21 mouse cellular contexts compared by ENCODE assay signal in the genomic region with DNA sequence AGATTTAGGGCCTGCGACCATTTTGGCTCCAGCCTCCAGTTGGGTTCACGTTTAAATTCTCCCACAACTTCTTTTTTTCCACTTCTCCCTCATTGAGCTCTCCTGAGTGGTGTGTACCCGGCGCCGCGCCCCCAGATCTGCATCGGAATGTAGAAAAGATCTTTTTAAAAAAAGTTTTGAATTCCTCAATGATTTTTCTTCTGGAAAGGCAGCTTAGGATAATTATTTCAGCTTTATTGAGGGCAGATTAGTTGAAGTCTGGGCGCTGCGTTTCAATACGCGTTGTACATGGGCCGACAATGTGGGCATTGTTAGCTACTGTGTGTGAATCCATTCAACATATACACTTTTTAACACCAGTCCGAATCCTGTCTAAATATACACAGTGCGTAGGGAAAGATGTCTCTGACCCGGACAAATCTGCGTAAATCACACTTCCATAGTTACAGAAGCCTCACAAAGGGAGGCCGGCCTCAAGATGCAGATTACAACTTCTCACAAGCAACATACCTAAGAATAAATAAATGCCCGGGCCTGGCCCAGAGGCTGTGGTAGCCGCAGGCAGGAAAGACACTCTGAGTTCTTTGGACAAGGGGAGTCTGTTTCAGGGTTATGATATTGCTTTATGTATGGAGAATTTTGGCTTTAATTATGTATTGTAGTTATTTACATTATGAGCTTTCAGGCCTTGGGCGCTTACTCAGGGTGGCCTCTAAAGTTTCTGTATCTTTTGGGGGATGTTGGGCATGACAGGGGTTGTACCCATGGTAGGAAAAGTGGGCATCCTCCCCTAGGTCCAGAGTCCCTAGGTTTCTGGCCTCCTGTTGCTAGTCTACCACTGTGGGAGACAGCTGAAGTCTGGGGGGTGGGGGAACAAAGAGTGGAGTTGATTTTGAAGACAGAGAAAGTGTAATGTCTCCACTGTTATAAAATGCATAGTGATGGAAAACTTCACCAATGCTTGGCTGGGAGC. TPM values are rescaled to one million over a fixed set of nuclear protein-coding genes. Genes with fewer than 3 reads are reported as not detected.
DNase-seq lines count a peak whose midpoint lies in the region; ATAC-seq and TF ChIP-seq lines count a peak whose summit lies in the region.
"Had no signal": no experiment of that assay in that cellular context is flagged by ENCODE, and none has a peak within 500 bp of the region (broad histone marks: within the 10 kb centered on the region; RNA-seq: fewer than 3 reads in every experiment).

No protein-coding gene starts in this region.

- H3K4me3 ChIP-seq in intestine, embryonic 14.5 days (ENCODE audit: low read depth, low read length), result no peak overlapping the region
- no peak overlapping the region for H3K4me3 ChIP-seq in intestine, postnatal 0 days (ENCODE audit: low read depth, low read length)
- H3K4me3 ChIP-seq in embryonic facial prominence, embryonic 14.5 days (ENCODE audit: low read depth, low read length), result peak overlapping the region; percentile 38; the same call in 1 of the 2 replicates
- peak overlapping the region; percentile 40 for H3K4me3 ChIP-seq in forebrain, embryonic 16.5 days (replicated peaks; ENCODE audit: low read length)
- H3K4me3 ChIP-seq in midbrain, postnatal 0 days (ENCODE audit: low read depth, low read length), result peak overlapping the region; percentile 6; the same call in 1 of the 2 replicates
- H3K4me3 ChIP-seq: intestine, embryonic 15.5 days; liver, embryonic 12.5 days; lung, embryonic 15.5 days had no signal

- no peak overlapping the region for H3K9ac ChIP-seq in intestine, embryonic 14.5 days (ENCODE audit: low read length)
- no peak overlapping the region for H3K9ac ChIP-seq in intestine, postnatal 0 days (ENCODE audit: low read depth, low read length)
- H3K9ac ChIP-seq in embryonic facial prominence, embryonic 14.5 days (ENCODE audit: low read depth, low read length), result no peak overlapping the region
- no peak overlapping the region for H3K9ac ChIP-seq in forebrain, embryonic 16.5 days (replicated peaks; ENCODE audit: low read depth, low read length)
- H3K9ac ChIP-seq in midbrain, postnatal 0 days (replicated peaks; ENCODE audit: low read length, poor library complexity, severe bottlenecking), result no peak overlapping the region
- H3K9ac ChIP-seq: heart, embryonic 12.5 days; intestine, embryonic 15.5 days; liver, embryonic 12.5 days; lung, embryonic 15.5 days had no signal

- no peak overlapping the region for H3K27ac ChIP-seq in intestine, embryonic 14.5 days (ENCODE audit: low read depth)
- no peak overlapping the region for H3K27ac ChIP-seq in intestine, postnatal 0 days (ENCODE audit: low read depth, low read length)
- H3K27ac ChIP-seq in embryonic facial prominence, embryonic 14.5 days (replicated peaks; ENCODE audit: low read depth, low read length), result peak overlapping the region; percentile 59; the same call in 1 of the 2 replicates
- H3K27ac ChIP-seq in forebrain, embryonic 16.5 days (ENCODE audit: low read length), result peak overlapping the region; percentile 78
- H3K27ac ChIP-seq in midbrain, postnatal 0 days (ENCODE audit: low read depth, low read length), result 0 out of 2 replicates have a peak overlapping the region, but pooled peaks have one; percentile 47
- H3K27ac ChIP-seq: intestine, embryonic 15.5 days; liver, embryonic 12.5 days; lung, embryonic 15.5 days had no signal

- H3K27me3 ChIP-seq in intestine, embryonic 14.5 days (replicated peaks; ENCODE audit: control insufficient read depth, insufficient read depth, low read length), result peaks cover 100% of the 10 kb centered on the region
- peaks cover 98% of the 10 kb centered on the region for H3K27me3 ChIP-seq in intestine, postnatal 0 days (replicated peaks; ENCODE audit: control insufficient read depth, insufficient read depth, low read length)
- peaks cover 99% of the 10 kb centered on the region for H3K27me3 ChIP-seq in embryonic facial prominence, embryonic 14.5 days (replicated peaks; ENCODE audit: control insufficient read depth, insufficient read depth, low read length)
- H3K27me3 ChIP-seq in forebrain, embryonic 16.5 days (replicated peaks; ENCODE audit: control insufficient read depth, insufficient read depth, low read length), result peaks cover 64% of the 10 kb centered on the region
- peaks cover 82% of the 10 kb centered on the region for H3K27me3 ChIP-seq in midbrain, postnatal 0 days (ENCODE audit: insufficient read depth, low read length)

- peak; percentile 59 for DNase-seq in intestine, embryonic 14.5 days (ENCODE audit: low spot score)
- no peak for DNase-seq in embryonic facial prominence, embryonic 14.5 days (ENCODE audit: low spot score)
- DNase-seq in midbrain, postnatal 0 days (ENCODE audit: low spot score), result no peak
- no peak for DNase-seq in adipocyte (ENCODE audit: low spot score)
- DNase-seq in layer of hippocampus, adult 9-10 months (ENCODE audit: low spot score), result no peak
- DNase-seq: adrenal gland, adult 2 months; cerebellum, adult 2 months; gastrocnemius, postnatal 25 days; heart, postnatal 4 days; kidney, postnatal 10 days; right cerebral cortex, postnatal 14 days had no signal

- H3K4me1 ChIP-seq in intestine, embryonic 14.5 days (replicated peaks; ENCODE audit: control insufficient read depth, insufficient read depth, low read length), result peaks cover 7% of the 10 kb centered on the region; the same call in 1 of the 2 replicates
- no peaks in the 10 kb centered on the region for H3K4me1 ChIP-seq in intestine, postnatal 0 days (replicated peaks; ENCODE audit: control insufficient read depth, insufficient read depth, low read length)
- peaks cover 15% of the 10 kb centered on the region; the same call in 1 of the 2 replicates for H3K4me1 ChIP-seq in embryonic facial prominence, embryonic 14.5 days (ENCODE audit: control insufficient read depth, insufficient read depth, low read length)
- H3K4me1 ChIP-seq in forebrain, embryonic 16.5 days (replicated peaks; ENCODE audit: control insufficient read depth, insufficient read depth, low read length), result peaks cover 42% of the 10 kb centered on the region
- no peaks in the 10 kb centered on the region for H3K4me1 ChIP-seq in midbrain, postnatal 0 days (ENCODE audit: insufficient read depth, low read length)

- H3K36me3 ChIP-seq in intestine, embryonic 14.5 days (ENCODE audit: control insufficient read depth, insufficient read depth, low read length), result no peaks in the 10 kb centered on the region
- H3K36me3 ChIP-seq in intestine, postnatal 0 days (ENCODE audit: control insufficient read depth, insufficient read depth), result no peaks in the 10 kb centered on the region
- no peaks in the 10 kb centered on the region for H3K36me3 ChIP-seq in embryonic facial prominence, embryonic 14.5 days (ENCODE audit: control insufficient read depth, insufficient read depth, low read length)
- no peaks in the 10 kb centered on the region for H3K36me3 ChIP-seq in forebrain, embryonic 16.5 days (ENCODE audit: control insufficient read depth, insufficient read depth)
- no peaks in the 10 kb centered on the region for H3K36me3 ChIP-seq in midbrain, postnatal 0 days (ENCODE audit: insufficient read depth, low read length)
- H3K36me3 ChIP-seq: heart, embryonic 12.5 days; intestine, embryonic 15.5 days; liver, embryonic 12.5 days; lung, embryonic 15.5 days had no signal

- H3K9me3 ChIP-seq in intestine, embryonic 14.5 days (ENCODE audit: control insufficient read depth, low read length), result no peaks in the 10 kb centered on the region
- no peaks in the 10 kb centered on the region for H3K9me3 ChIP-seq in intestine, postnatal 0 days (ENCODE audit: control insufficient read depth)
- no peaks in the 10 kb centered on the region for H3K9me3 ChIP-seq in embryonic facial prominence, embryonic 14.5 days (ENCODE audit: control insufficient read depth, low read length)
- no peaks in the 10 kb centered on the region for H3K9me3 ChIP-seq in forebrain, embryonic 16.5 days (ENCODE audit: control insufficient read depth, low read length)
- H3K9me3 ChIP-seq in midbrain, postnatal 0 days (ENCODE audit: low read length), result no peaks in the 10 kb centered on the region
- H3K9me3 ChIP-seq: heart, embryonic 12.5 days; intestine, embryonic 15.5 days; liver, embryonic 12.5 days; lung, embryonic 15.5 days had no signal

- ATAC-seq in intestine, embryonic 14.5 days (replicated peaks; ENCODE audit: low FRiP score, low TSS enrichment, low read depth), result no peak
- no peak for ATAC-seq in intestine, postnatal 0 days
- ATAC-seq in embryonic facial prominence, embryonic 14.5 days (ENCODE audit: low read depth), result no peak
- no peak for ATAC-seq in forebrain, embryonic 16.5 days
- no peak for ATAC-seq in midbrain, postnatal 0 days (ENCODE audit: low FRiP score)
- no peak for ATAC-seq in frontal cortex, adult (ENCODE audit: low TSS enrichment)
- ATAC-seq: intestine, embryonic 15.5 days; liver, embryonic 12.5 days had no signal

- H3K4me2 ChIP-seq in intestine, embryonic 14.5 days (ENCODE audit: low read length), result no peak overlapping the region
- no peak overlapping the region for H3K4me2 ChIP-seq in intestine, postnatal 0 days (replicated peaks; ENCODE audit: low read depth)
- peak overlapping the region; percentile 56; the same call in 1 of the 2 replicates for H3K4me2 ChIP-seq in embryonic facial prominence, embryonic 14.5 days (ENCODE audit: low read depth, low read length)
- peak overlapping the region; percentile 50 for H3K4me2 ChIP-seq in forebrain, embryonic 16.5 days (ENCODE audit: low read length)
- peak overlapping the region; percentile 20; the same call in 1 of the 2 replicates for H3K4me2 ChIP-seq in midbrain, postnatal 0 days (ENCODE audit: low read depth, low read length, poor library complexity, severe bottlenecking)
- H3K4me2 ChIP-seq: intestine, embryonic 15.5 days; liver, embryonic 12.5 days had no signal

- no peak for TF ChIP-seq CTCF in intestine, postnatal 0 days (IDR thresholded peaks at IDR 0.05; ENCODE audit: low read depth)
- TF ChIP-seq CTCF in midbrain, postnatal 0 days (IDR thresholded peaks at IDR 0.05), result no peak

- whole genome bisulfite sequencing in intestine, embryonic 14.5 days, result 2% methylated on average over 20 of the region's 20 CpGs
- 8% methylated on average over 20 of the region's 20 CpGs for WGBS in intestine, postnatal 0 days
- 10% methylated on average over 20 of the region's 20 CpGs for WGBS in embryonic facial prominence, embryonic 14.5 days
- WGBS in forebrain, embryonic 16.5 days, result 7% methylated on average over 20 of the region's 20 CpGs
- WGBS in midbrain, postnatal 0 days, result 4% methylated on average over 20 of the region's 20 CpGs

RNA-seq across cellular contexts. Expression of a gene that starts 6.0 kb away (rescaled TPM):
- not detected in 2 replicates for polyA plus RNA-seq in intestine, embryonic 14.5 days (2014; fragmentation: Nextera tagmentation; extraction: Ambion mirVana)
- not detected in 2 replicates for polyA plus RNA-seq in intestine, postnatal 0 days (2015; fragmentation: Nextera tagmentation; extraction: Ambion mirVana)
- 2.1 and 2.4 TPM in 2 replicates for polyA plus RNA-seq in embryonic facial prominence, embryonic 14.5 days (2014; fragmentation: Nextera tagmentation; extraction: Ambion mirVana)
- polyA plus RNA-seq in forebrain, embryonic 16.5 days (2015; fragmentation: Nextera tagmentation; extraction: Ambion mirVana), result 15.6 and 17.6 TPM in 2 replicates
- 11.2 and 12.8 TPM in 2 replicates for total RNA-seq in midbrain, postnatal 0 days (2014; rRNA removed)
- 23.3 and 28.0 TPM in 2 replicates for polyA plus RNA-seq in midbrain, postnatal 0 days (2015; fragmentation: Nextera tagmentation; extraction: Ambion mirVana)
- total RNA-seq: adrenal gland, adult 2 months; common myeloid progenitor, adult 5-6 weeks; ES-E14; gastrocnemius, postnatal 25 days; heart, postnatal 4 days had no signal
- polyA plus RNA-seq: adrenal gland, adult 2 months; heart, embryonic 12.5 days; intestine, embryonic 15.5 days; liver, embryonic 12.5 days; lung, embryonic 15.5 days; testis, adult 2 months had no signal

Comparison
In these comparisons a context has a peak if more than half of its experiments do, and no peak if none do; other contexts are left out.
1. H3K27ac ChIP-seq: peak in embryonic facial prominence, embryonic 14.5 days (single experiment), forebrain, embryonic 16.5 days (single experiment) and midbrain, postnatal 0 days (single experiment); none in intestine, embryonic 14.5 days (single experiment) and intestine, postnatal 0 days (single experiment).
2. H3K4me2 ChIP-seq: peak in embryonic facial prominence, embryonic 14.5 days (single experiment), forebrain, embryonic 16.5 days (single experiment) and midbrain, postnatal 0 days (single experiment); none in intestine, embryonic 14.5 days (single experiment) and intestine, postnatal 0 days (single experiment).
3. H3K4me3 ChIP-seq: peak in embryonic facial prominence, embryonic 14.5 days (single experiment), forebrain, embryonic 16.5 days (single experiment) and midbrain, postnatal 0 days (single experiment); none in intestine, embryonic 14.5 days (single experiment) and intestine, postnatal 0 days (single experiment).